Mouse (Mus musculus) intestine, embryonic 14.5 days (tissue): Measurements from ENCODE around the gene U2af2. TPM values are rescaled to one million over a fixed set of nuclear protein-coding genes. Genes with fewer than 3 reads are reported as not detected.

ENCODE experiments used
- ATAC-seq: fragments of 200-750 bp; cut with Nextera tagmentation; replicated peaks from 2 replicates; pipeline ENCODE4 v1.8.0; 2017; ENCODE audit warnings: low read depth, moderate number of reproducible peaks, moderate TSS enrichment, moderate library complexity; ENCODE audit not compliant: low FRiP score, low TSS enrichment
- DNase-seq: peaks from one replicate; pipeline ENCODE4 v3.0.0-alpha.2; 2018; ENCODE audit warnings: low spot score
- H3K27ac ChIP-seq: fragments of 300-500 bp; sonication (generic); 2 replicates; pipeline ENCODE4 v1.5.1; 2014; ENCODE audit warnings: low read depth, mild to moderate bottlenecking, control low read depth
- H3K27me3 ChIP-seq: fragments of 300-500 bp; sonication (generic); replicated peaks from 2 replicates; pipeline ENCODE4 v1.6.1; 2014; ENCODE audit warnings: low read length, control low read depth; ENCODE audit not compliant: control insufficient read depth, insufficient read depth
- H3K36me3 ChIP-seq: fragments of 300-500 bp; sonication (generic); 2 replicates; pipeline ENCODE4 v1.6.1; 2014; ENCODE audit warnings: low read length, control low read depth; ENCODE audit not compliant: control insufficient read depth, insufficient read depth
- H3K4me1 ChIP-seq: fragments of 300-500 bp; sonication (generic); replicated peaks from 2 replicates; pipeline ENCODE4 v1.6.1; 2014; ENCODE audit warnings: low read length, control low read depth, mixed read lengths; ENCODE audit not compliant: control insufficient read depth, insufficient read depth
- H3K4me2 ChIP-seq: fragments of 300-500 bp; sonication (generic); 2 replicates; pipeline ENCODE4 v1.6.1; 2014; ENCODE audit warnings: low read length
- H3K4me3 ChIP-seq: fragments of 300-500 bp; sonication (generic); 2 replicates; pipeline ENCODE4 v1.5.1; 2014; ENCODE audit warnings: low read depth, low read length, control low read depth, mixed read lengths
- H3K9ac ChIP-seq: fragments of 300-500 bp; sonication (generic); 2 replicates; pipeline ENCODE4 v1.6.1; 2014; ENCODE audit warnings: mild to moderate bottlenecking, low read length
- H3K9me3 ChIP-seq: fragments of 300-500 bp; sonication (generic); 2 replicates; pipeline ENCODE4 v1.6.1; 2016; ENCODE audit warnings: low read length, control low read depth; ENCODE audit not compliant: control insufficient read depth
- WGBS: fragments of 180-500 bp; shearing (Covaris S2); extraction: QIAGEN DNeasy Blood & Tissue Kit; methylation state at CpG from one replicate; pipeline ENCODE4 v1.1.7; 2014; 5-methylcytosine and 5-hydroxymethylcytosine counted together
- polyA plus RNA-seq: library from polyadenylated mRNA; unstranded; fragments of >200 nt; fragmentation: Nextera tagmentation; extraction: Ambion mirVana; gene quantifications from 2 replicates; pipeline ENCODE4 v1.2.1, GENCODE M21; 2014

The U2af2 gene
- 129 and 133 TPM in 2 replicates for polyA plus RNA-seq

GRCm38 (mm10) chr7:5061774-5062359 lies at the start of gene U2af2:
Gene U2af2 (plus strand): TSS chr7:5062143.
- Histone ChIP-seq H3K36me3 (peaks cover 11% of the 10 kb centered on the region), H3K27ac (peak within 1 kb of the TSS; percentile 100), H3K9me3 (no peaks in the 10 kb centered on the region), H3K27me3 (peaks cover 11% of the 10 kb centered on the region), H3K4me3 (peak within 1 kb of the TSS; percentile 80), H3K4me2 (peak within 1 kb of the TSS; percentile 82), H3K4me1 (peaks cover 27% of the 10 kb centered on the region), H3K9ac (peak within 1 kb of the TSS; percentile 98)
- DNase-seq (no peak), ATAC-seq (peak; percentile 78)
- WGBS = under 1% methylated on average over 65 of the region's 65 CpGs

- ATAC-seq (no peak), DNase-seq (no peak)
- H3K4me3 ChIP-seq = peak overlapping the region; percentile 64; the same call in 1 of the 2 replicates
Observed at GRCm38 (mm10) chr7:5012681-5013513, 49.0 kb upstream of the U2af2 start.

GRCm38 (mm10) chr7:5014251-5015117 lies 47.5 kb upstream of the U2af2 start, which contains the start of the genes Zfp524 and Fiz1:
Gene Zfp524 (plus strand): TSS chr7:5014415.
Gene Fiz1 (minus strand): TSS chr7:5014697.
- Histone ChIP-seq H3K4me1 (peaks cover 10% of the 10 kb centered on the region; the same call in 1 of the 2 replicates), H3K27ac (peak within 1 kb of the TSS; percentile 98), H3K4me3 (peak within 1 kb of the TSS; percentile 64), H3K27me3 (no peaks in the 10 kb centered on the region), H3K4me2 (peak within 1 kb of the TSS; percentile 63), H3K9ac (peak within 1 kb of the TSS; percentile 80), H3K9me3 (peaks cover 2% of the 10 kb centered on the region; the same call in 1 of the 2 replicates), H3K36me3 (peaks cover 38% of the 10 kb centered on the region)
- WGBS = under 1% methylated on average over 42 of the region's 42 CpGs
- ATAC-seq (peak; percentile 85), DNase-seq (peak; percentile 98)

More at GRCm38 (mm10) chr7:5012681-5013513, 49.0 kb upstream of the U2af2 start:
- Histone ChIP-seq H3K4me1 (peaks cover 6% of the 10 kb centered on the region; the same call in 1 of the 2 replicates), H3K9me3 (peaks cover 2% of the 10 kb centered on the region), H3K9ac (no peak overlapping the region), H3K36me3 (peaks cover 51% of the 10 kb centered on the region), H3K4me2 (peak overlapping the region; percentile 50), H3K27me3 (no peaks in the 10 kb centered on the region), H3K27ac (no peak overlapping the region)
- 90% methylated on average over 27 of the region's 27 CpGs for WGBS

GRCm38 (mm10) chr7:5015118-5016001 lies 46.6 kb upstream of the U2af2 start, which contains the start of gene Gm44973:
Gene Gm44973 (plus strand): TSS chr7:5015496.
- under 1% methylated on average over 52 of the region's 76 CpGs for WGBS
- DNase-seq (peak; percentile 97), ATAC-seq (peak; percentile 75)
- H3K27ac ChIP-seq = peak within 1 kb of the TSS; percentile 98
- H3K4me3 ChIP-seq = peak within 1 kb of the TSS; percentile 64
- peak within 1 kb of the TSS; percentile 80 for H3K9ac ChIP-seq
- peak within 1 kb of the TSS; percentile 63 for H3K4me2 ChIP-seq
- no peaks in the 10 kb centered on the region for H3K27me3 ChIP-seq
- peaks cover 2% of the 10 kb centered on the region; the same call in 1 of the 2 replicates for H3K9me3 ChIP-seq
- peaks cover 30% of the 10 kb centered on the region for H3K36me3 ChIP-seq
- H3K4me1 ChIP-seq = peaks cover 11% of the 10 kb centered on the region; the same call in 1 of the 2 replicates

- H3K9me3 ChIP-seq = peaks cover 2% of the 10 kb centered on the region; the same call in 1 of the 2 replicates
Observed at GRCm38 (mm10) chr7:5016057-5016456, 45.9 kb upstream of the U2af2 start.

GRCm38 (mm10) chr7:5016920-5017319 lies 45.0 kb upstream of the U2af2 start:
- Histone ChIP-seq H3K4me3 (no peak overlapping the region), H3K9ac (no peak overlapping the region), H3K4me2 (no peak overlapping the region), H3K27me3 (no peaks in the 10 kb centered on the region), H3K36me3 (peaks cover 17% of the 10 kb centered on the region), H3K4me1 (peaks cover 20% of the 10 kb centered on the region), H3K27ac (no peak overlapping the region), H3K9me3 (peaks cover 2% of the 10 kb centered on the region; the same call in 1 of the 2 replicates)
- DNase-seq = no peak
- WGBS = 96% methylated on average over 2 of the region's 2 CpGs
- ATAC-seq = no peak

More at GRCm38 (mm10) chr7:5016057-5016456, 45.9 kb upstream of the U2af2 start:
- H3K36me3 ChIP-seq = peaks cover 23% of the 10 kb centered on the region
- no peaks in the 10 kb centered on the region for H3K27me3 ChIP-seq
- H3K27ac ChIP-seq = peak overlapping the region; percentile 98
- H3K4me3 ChIP-seq = peak overlapping the region; percentile 64
- DNase-seq (no peak), ATAC-seq (no peak)
- 57% methylated on average over 3 of the region's 3 CpGs for WGBS
- peak overlapping the region; percentile 76 for H3K9ac ChIP-seq
- H3K4me2 ChIP-seq = peak overlapping the region; percentile 63
- peaks cover 12% of the 10 kb centered on the region for H3K4me1 ChIP-seq

- ATAC-seq = no peak
- 92% methylated on average over 16 of the region's 16 CpGs for WGBS
- H3K9ac ChIP-seq = no peak overlapping the region
- no peak overlapping the region for H3K4me2 ChIP-seq
- no peak overlapping the region for H3K27ac ChIP-seq
- H3K4me3 ChIP-seq = no peak overlapping the region
- peaks cover 2% of the 10 kb centered on the region; the same call in 1 of the 2 replicates for H3K9me3 ChIP-seq
- H3K4me1 ChIP-seq = peaks cover 20% of the 10 kb centered on the region
- H3K27me3 ChIP-seq = no peaks in the 10 kb centered on the region
- peaks cover 17% of the 10 kb centered on the region for H3K36me3 ChIP-seq
- no peak for DNase-seq
Observed at GRCm38 (mm10) chr7:5017352-5017751, 44.6 kb upstream of the U2af2 start.
